Mouse (Mus musculus) embryonic fibroblast, embryonic 13.5 days (primary cell): ENCODE measurements around the gene Ggn.

Experiments
- CTCF ChIP-seq: IDR thresholded peaks from 2 replicates; pipeline ENCODE4 v1.5.1; 2011; ENCODE audit warnings: mild to moderate bottlenecking, control low read depth, low read length, moderate library complexity, borderline replicate concordance; ENCODE audit not compliant: insufficient read depth
- POLR2A ChIP-seq: IDR thresholded peaks from 2 replicates; pipeline ENCODE4 v1.6.1; 2011; ENCODE audit warnings: low read depth, mild to moderate bottlenecking, control low read depth, low read length, moderate library complexity

GRCm38 (mm10) chr7:29158264-29158663, 11.7 kb upstream of the Ggn start:
- TF ChIP-seq CTCF, result no peak
- peak; percentile 45; the same call in 1 of the 2 replicates for TF ChIP-seq POLR2A
